Mouse (Mus musculus) adrenal gland, postnatal 4 days (tissue): Measurements from ENCODE around the gene Mrtfa. TPM values are rescaled to one million over a fixed set of nuclear protein-coding genes. Genes with fewer than 3 reads are reported as not detected.

ENCODE experiments used
- DNase-seq, 2 experiments: peaks; one replicate each; pipeline ENCODE4 v3.0.0; 2021 to 2022; ENCODE audit warnings: low spot score in 2 of 2, mixed read lengths in 2 of 2
- total RNA-seq, 2 experiments: library from RNA; stranded (reverse); gene quantifications; 2 replicates each; pipeline ENCODE4 v1.2.3; 2021

Mrtfa gene
- total RNA-seq, 2 experiments from 2014 or later = 33.0 to 39.1 TPM

- DNase-seq = no peak
Measured at GRCm38 (mm10) chr15:81068641-81069381, 121.7 kb downstream of the Mrtfa start.

DNA sequence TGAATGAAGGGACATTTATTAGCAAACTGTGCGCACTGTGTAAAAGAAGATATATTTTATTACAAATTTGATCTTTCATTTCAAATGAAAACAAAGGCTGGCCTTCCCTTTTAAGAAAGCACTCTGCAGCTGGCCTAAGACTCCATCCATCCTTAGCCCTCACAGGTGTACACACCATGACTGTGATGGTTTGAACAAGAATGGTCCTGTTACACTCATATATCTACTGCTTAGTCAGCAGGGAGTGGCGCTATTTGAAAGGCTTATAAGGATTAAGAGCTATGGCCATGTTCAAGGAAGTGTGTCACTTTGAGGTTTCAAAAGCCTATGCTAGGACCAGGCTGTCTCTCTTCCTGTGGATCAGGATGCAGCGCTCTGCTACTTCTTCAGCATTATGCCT is 122.8 kb downstream of the Mrtfa start:
- DNase-seq = no peak

DNA sequence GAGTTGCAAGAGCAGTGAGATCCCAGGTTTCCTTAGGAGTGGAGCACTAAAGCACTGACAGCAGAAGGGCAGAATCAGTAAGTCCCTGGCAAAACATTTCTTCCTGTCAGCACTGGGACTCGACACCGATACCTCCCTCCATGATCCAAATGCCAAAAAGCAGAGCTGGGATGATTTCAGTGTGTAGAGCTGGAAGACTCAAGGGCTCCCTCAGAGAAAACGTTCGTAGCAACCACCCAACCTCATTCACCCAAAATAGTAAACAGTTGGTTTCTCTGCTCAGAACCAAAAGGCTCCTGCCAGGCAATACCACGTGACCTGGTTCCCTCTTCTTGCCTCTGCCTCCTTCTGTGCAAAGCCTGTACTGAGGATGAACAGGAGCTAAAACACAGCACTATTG is 123.6 kb downstream of the Mrtfa start:
- no peak for DNase-seq

DNA sequence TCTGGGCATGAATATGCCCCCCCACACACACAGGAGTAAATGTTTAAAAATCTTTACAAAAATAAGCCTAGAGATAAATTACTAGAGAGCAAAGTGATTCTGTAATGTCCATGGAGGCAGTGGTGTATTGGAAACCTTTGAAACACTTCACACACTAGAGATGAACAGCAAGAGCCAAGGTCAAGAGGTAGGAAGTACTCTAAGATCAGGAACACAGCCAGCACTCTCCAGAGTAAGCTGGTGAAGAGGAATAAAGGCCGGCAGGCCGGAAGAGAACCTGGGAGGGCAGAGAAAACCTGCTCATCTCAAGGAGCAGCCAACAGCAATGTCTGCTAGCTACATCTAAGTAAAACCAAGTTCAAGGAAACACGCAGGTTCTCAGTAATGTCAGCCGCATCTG is 125.9 kb downstream of the Mrtfa start:
- no peak for DNase-seq

DNA sequence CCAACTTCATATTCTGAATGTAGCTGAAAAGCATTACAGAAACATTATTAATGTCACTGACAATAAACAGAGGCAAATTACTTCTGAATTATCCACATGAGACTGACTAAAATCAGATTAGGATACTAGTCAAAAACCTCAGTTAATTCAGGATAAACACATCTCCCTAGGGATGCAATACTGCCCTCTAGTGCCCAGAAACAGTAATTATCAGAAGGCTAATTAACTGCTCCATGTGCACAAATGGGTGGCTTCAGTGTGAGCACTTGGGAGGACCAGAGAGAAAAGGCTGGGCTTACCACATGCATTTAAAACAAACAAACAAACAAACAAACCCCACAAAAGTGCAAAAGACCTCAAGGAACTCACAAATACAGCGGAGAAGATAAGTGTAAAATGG is 126.4 kb downstream of the Mrtfa start:
- no peak for DNase-seq

DNA sequence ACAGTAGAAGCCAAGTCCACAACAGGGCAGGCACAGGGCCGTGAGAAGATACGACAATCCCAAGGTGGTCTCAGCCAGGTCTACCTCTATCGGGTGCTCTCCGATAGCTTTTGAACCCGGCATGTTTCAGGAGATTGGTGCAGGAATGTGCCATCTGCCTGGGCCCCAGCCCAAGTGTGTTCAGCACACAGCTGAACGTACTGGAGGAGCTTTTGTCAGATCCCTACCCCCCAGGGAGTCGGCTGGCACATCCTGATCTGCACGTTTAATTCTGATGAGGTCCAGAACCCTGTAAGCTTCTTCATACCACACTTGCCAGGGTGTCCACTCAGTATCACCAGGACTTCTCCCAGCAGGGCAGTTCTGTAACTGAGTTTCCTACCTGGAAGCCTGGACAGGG is 127.9 kb downstream of the Mrtfa start:
- DNase-seq = no peak

DNA sequence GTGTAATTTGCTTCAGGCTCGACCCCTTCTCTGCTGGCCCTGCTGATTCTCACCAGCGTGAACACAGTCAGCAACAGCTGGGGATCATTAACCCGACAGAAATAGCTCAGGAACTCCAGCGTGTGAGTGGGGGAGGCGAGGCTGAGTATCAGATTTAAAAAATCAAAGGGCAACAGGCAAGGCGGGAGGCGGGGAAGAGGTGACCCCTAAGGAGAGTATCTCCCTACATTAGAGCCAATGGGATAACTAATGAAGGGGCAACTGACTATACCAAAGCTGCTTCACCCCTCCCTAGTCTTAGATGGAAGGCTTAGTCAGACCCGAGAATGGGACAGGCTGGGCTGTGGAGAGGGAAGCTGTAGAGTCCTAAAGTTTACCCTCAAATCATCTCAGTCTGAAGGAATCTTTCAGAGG is 128.4 kb downstream of the Mrtfa start:
- no peak for DNase-seq

DNA sequence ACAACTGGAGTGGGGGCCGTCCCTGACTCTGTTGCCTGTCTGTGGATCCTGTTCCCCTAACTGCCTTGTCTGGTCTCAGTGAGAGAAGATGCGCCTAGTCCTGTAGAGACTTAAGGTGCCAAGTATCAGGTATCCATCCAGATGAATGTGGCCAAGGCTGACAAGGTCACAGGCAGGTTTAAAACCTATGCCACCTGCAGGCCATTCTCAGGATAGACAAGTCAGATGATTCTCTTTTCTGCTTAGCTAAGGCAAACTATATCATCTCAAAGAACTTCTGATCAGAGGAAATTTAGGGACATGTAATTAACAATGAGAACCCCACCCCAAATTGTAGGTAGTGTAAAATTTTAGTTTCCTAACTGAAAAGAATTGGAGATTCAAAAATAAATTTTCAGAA is 129.6 kb downstream of the Mrtfa start:
- DNase-seq = no peak

GRCm38 (mm10) chr15:81057736-81058135 is 132.8 kb downstream of the Mrtfa start:
- DNase-seq = no peak

- no peak for DNase-seq
Measured at GRCm38 (mm10) chr15:81055488-81055887, 135.1 kb downstream of the Mrtfa start.

- no peak for DNase-seq
Measured at GRCm38 (mm10) chr15:81052491-81052890, 138.1 kb downstream of the Mrtfa start.

DNA sequence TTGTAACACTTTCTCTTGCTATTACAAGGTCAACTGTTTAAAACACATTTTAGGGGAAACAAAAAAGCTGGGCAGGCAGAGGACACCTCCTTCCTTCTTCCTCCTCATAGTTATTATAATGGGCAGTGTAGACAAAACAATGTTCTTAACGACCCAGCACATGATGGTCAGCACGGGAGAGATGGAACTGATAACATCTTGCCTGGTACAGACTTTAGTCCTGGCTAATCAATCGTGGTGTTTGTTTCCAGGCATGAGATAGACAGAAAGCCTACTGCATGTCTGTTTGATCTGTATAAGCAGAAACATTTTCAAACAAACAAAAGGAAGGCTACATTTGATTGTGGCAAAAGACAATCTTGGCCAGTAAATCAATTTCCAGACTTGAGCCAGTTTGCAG is 140.1 kb downstream of the Mrtfa start:
- no peak for DNase-seq

DNA sequence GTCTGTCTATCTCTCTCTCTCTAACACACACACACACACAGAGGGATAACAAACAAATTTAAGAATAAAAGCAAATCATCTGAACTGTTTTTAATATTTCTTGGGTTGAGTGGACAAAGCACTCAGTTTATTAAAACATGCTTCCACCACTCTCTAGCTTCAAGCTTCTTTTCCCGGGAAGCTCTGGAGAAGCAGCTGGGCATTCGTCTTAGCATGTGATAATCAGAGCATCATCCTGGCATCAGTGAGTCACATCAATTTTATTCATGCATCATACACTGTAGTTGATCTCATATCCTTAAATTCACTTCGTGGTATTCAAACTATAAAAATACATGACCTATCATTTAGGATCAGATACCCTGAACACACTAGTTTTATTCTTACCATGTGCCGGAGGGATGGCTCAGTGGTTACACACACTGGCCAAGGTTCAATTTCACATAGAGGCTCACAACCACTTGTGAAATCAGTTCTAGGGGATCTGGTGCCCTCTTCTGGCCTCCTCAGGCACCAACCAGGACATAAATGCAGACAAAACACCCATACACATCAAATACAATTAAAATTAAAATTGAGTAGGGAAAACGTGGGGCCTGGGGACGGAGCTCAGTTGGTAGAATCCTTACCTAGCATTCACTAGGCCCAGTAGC is 141.0 kb downstream of the Mrtfa start:
- no peak for DNase-seq

- no peak for DNase-seq
Measured at GRCm38 (mm10) chr15:81047497-81047896, 143.1 kb downstream of the Mrtfa start.

DNA sequence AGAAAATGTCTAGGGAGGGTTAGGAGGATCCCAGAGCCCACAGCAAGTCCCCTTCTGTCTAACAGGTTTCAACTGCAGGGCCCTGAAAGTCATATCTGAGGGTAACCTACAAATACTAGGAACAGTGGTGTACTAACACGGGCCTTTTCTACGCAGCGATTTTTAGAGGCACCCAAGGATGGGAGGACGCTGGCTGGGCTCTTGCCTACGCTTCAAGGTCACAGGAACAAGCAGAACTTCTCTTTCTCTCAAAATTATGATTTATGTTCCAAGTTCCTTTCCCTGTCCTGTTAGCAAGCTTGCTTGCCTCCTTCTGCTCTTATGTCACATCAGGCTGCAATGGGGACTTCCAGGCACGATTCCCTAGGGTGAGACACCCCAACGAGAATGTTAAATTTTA is 144.5 kb downstream of the Mrtfa start:
- no peak for DNase-seq

- no peak for DNase-seq
Measured at GRCm38 (mm10) chr15:81045336-81045735, 145.2 kb downstream of the Mrtfa start.

GRCm38 (mm10) chr15:81044446-81044845 is 146.1 kb downstream of the Mrtfa start:
- DNase-seq = no peak

GRCm38 (mm10) chr15:81042276-81042931 is 148.2 kb downstream of the Mrtfa start:
- DNase-seq = no peak

DNA sequence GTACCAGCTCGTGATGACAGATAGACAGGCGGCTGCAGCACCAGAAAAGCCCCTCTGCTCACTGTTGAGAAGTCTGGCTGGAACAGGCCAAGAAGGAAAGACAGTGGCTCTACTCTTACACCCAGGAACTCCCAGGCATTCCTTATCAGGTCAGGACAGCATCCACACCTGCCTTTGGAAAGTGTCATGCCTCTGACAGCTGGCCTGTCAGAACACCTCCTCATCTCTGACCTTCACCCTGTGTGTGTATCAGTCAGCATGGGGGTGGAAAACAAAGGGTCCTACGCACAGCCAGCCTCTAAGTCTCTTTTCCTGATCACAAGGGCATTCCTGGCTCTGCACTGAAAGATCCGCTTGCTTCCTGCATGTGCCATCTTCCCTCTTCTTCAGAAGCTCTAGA is 148.8 kb downstream of the Mrtfa start:
- no peak for DNase-seq

DNA sequence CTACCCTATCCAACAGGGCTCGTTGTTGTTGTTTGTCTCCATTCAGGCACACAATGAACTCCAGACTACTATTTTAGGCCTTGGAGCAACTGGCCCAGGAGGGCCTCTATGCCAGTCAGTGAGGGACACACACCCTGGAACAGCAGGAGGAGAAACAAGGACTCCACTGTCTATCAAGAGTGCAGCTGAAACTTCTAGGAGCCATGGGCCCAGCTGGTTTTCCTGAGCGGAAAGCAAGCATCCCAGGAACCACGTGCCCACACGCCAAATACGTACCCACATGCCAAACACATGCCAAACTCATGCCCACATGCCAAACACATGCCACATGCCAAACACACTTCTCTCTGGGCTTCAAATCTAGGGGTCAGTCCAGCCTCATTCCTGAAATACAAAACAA is 152.1 kb downstream of the Mrtfa start:
- DNase-seq = no peak

- no peak for DNase-seq
Measured at GRCm38 (mm10) chr15:81035417-81036162, 155.0 kb downstream of the Mrtfa start.

- no peak for DNase-seq
Measured at GRCm38 (mm10) chr15:81034119-81034518, 156.4 kb downstream of the Mrtfa start.
